Mouse (Mus musculus): ENCODE results near the gene Hsf5. TPM values are rescaled to one million over a fixed set of nuclear protein-coding genes. Genes with fewer than 3 reads are reported as not detected.

The Hsf5 gene
- polyA plus RNA-seq, 1 experiment from 2014 or later: 0.33 TPM

DNA sequence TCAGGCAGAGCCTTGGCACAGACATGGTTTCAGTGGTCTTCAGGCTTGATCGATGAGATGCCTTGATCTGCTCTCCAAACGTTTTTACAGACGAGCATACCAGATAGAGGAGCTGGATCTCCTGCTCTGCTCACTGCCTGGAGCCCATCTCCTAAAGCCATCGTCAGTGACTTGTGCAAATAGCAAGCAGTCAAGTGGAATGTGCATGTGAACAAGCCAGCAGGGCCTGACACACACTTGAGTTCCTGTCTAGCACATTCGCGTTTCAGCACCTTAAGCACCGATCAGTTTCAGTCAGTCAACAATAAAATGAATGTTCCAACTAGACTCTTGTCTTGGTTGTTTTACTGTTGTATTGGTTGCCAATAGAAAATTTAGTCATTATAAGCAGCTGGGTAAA is 42.3 kb downstream of the Hsf5 start:
- WGBS: 80% methylated on average over 7 of the region's 7 CpGs
- Histone ChIP-seq H3K4me2 (ENCODE audit: low read depth, low read length) (no peak overlapping the region), H3K9ac (replicated peaks; ENCODE audit: low read depth, low read length) (no peak overlapping the region), H3K4me3 (ENCODE audit: low read depth, low read length) (no peak overlapping the region), H3K27me3 (ENCODE audit: control insufficient read depth, insufficient read depth, low read length) (peaks cover 2% of the 10 kb centered on the region; the same call in 1 of the 2 replicates), H3K4me1 (ENCODE audit: control insufficient read depth, insufficient read depth, low read length) (no peaks in the 10 kb centered on the region), H3K36me3 (ENCODE audit: control insufficient read depth, insufficient read depth, low read length) (no peaks in the 10 kb centered on the region), H3K27ac (ENCODE audit: low read depth, low read length) (no peak overlapping the region), H3K9me3 (ENCODE audit: control insufficient read depth, low read length) (no peaks in the 10 kb centered on the region)
- ATAC-seq (ENCODE audit: low read depth): no peak

- Histone ChIP-seq H3K4me2 (ENCODE audit: low read depth, low read length) (peak within 1 kb of the TSS; percentile 53), H3K4me1 (ENCODE audit: control insufficient read depth, insufficient read depth, low read length) (no peaks in the 10 kb centered on the region), H3K9ac (replicated peaks; ENCODE audit: low read depth, low read length) (peak within 1 kb of the TSS; percentile 16; the same call in 1 of the 2 replicates), H3K27me3 (ENCODE audit: control insufficient read depth, insufficient read depth, low read length) (peaks cover 2% of the 10 kb centered on the region; the same call in 1 of the 2 replicates), H3K9me3 (ENCODE audit: control insufficient read depth, low read length) (no peaks in the 10 kb centered on the region), H3K36me3 (ENCODE audit: control insufficient read depth, insufficient read depth, low read length) (no peaks in the 10 kb centered on the region), H3K27ac (ENCODE audit: low read depth, low read length) (no peak within 1 kb of the TSS), H3K4me3 (ENCODE audit: low read depth, low read length) (peak within 1 kb of the TSS; percentile 20)
- under 1% methylated on average over 8 of the region's 8 CpGs for WGBS
- 0 out of 2 replicates have a peak, but pooled peaks have one; percentile 49 for ATAC-seq (ENCODE audit: low read depth)
Observed at GRCm38 (mm10) chr11:87662407-87662806, 45.4 kb downstream of the Hsf5 start, which contains the start of gene Rnf43. Gene Rnf43 (plus strand): TSS chr11:87662722.

- Histone ChIP-seq H3K4me1 (ENCODE audit: control insufficient read depth, insufficient read depth, low read length) (no peaks in the 10 kb centered on the region), H3K9ac (replicated peaks; ENCODE audit: low read depth, low read length) (0 out of 2 replicates have a peak overlapping the region, but pooled peaks have one; percentile 16), H3K27ac (ENCODE audit: low read depth, low read length) (no peak overlapping the region), H3K4me3 (ENCODE audit: low read depth, low read length) (peak overlapping the region; percentile 20), H3K36me3 (ENCODE audit: control insufficient read depth, insufficient read depth, low read length) (no peaks in the 10 kb centered on the region), H3K4me2 (ENCODE audit: low read depth, low read length) (peak overlapping the region; percentile 53), H3K27me3 (ENCODE audit: control insufficient read depth, insufficient read depth, low read length) (peaks cover 2% of the 10 kb centered on the region; the same call in 1 of the 2 replicates), H3K9me3 (ENCODE audit: control insufficient read depth, low read length) (no peaks in the 10 kb centered on the region)
- no peak for ATAC-seq (ENCODE audit: low read depth)
- 12% methylated on average over 14 of the region's 14 CpGs for WGBS
Observed at GRCm38 (mm10) chr11:87662822-87663221, 45.9 kb downstream of the Hsf5 start.

DNA sequence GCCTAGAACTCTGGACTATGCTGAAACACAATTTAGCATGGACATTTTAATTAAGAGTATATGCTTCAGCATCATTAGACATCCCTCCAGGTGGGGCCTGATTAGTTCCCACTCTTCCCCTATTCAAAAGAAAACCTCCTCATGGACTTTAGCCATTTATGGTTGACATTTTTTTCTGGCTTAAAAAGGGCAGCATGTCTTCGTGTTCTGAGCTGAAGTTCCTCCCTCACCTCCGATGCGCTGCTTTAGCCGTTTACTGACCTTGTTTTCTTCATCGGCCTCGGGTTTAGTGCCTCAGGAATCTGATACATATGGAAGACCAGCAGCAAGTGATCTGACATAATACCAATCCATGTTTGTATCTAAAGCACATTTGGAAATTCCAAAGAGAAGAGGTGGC is 47.0 kb downstream of the Hsf5 start:
- H3K27ac ChIP-seq (ENCODE audit: low read depth, low read length): no peak overlapping the region
- no peak overlapping the region for H3K9ac ChIP-seq (replicated peaks; ENCODE audit: low read depth, low read length)
- no peaks in the 10 kb centered on the region for H3K9me3 ChIP-seq (ENCODE audit: control insufficient read depth, low read length)
- no peak overlapping the region for H3K4me3 ChIP-seq (ENCODE audit: low read depth, low read length)
- H3K36me3 ChIP-seq (ENCODE audit: control insufficient read depth, insufficient read depth, low read length): no peaks in the 10 kb centered on the region
- no peak overlapping the region for H3K4me2 ChIP-seq (ENCODE audit: low read depth, low read length)
- H3K4me1 ChIP-seq (ENCODE audit: control insufficient read depth, insufficient read depth, low read length): no peaks in the 10 kb centered on the region
- whole genome bisulfite sequencing: 76% methylated on average over 6 of the region's 6 CpGs
- H3K27me3 ChIP-seq (ENCODE audit: control insufficient read depth, insufficient read depth, low read length): peaks cover 2% of the 10 kb centered on the region; the same call in 1 of the 2 replicates
- ATAC-seq (ENCODE audit: low read depth): no peak

GRCm38 (mm10) chr11:87664521-87664920 is 47.6 kb downstream of the Hsf5 start:
- no peak for ATAC-seq (ENCODE audit: low read depth)
- WGBS: 82% methylated on average over 12 of the region's 12 CpGs
- no peaks in the 10 kb centered on the region for H3K36me3 ChIP-seq (ENCODE audit: control insufficient read depth, insufficient read depth, low read length)
- peaks cover 2% of the 10 kb centered on the region; the same call in 1 of the 2 replicates for H3K27me3 ChIP-seq (ENCODE audit: control insufficient read depth, insufficient read depth, low read length)
- H3K4me1 ChIP-seq (ENCODE audit: control insufficient read depth, insufficient read depth, low read length): no peaks in the 10 kb centered on the region
- no peak overlapping the region for H3K27ac ChIP-seq (ENCODE audit: low read depth, low read length)
- no peaks in the 10 kb centered on the region for H3K9me3 ChIP-seq (ENCODE audit: control insufficient read depth, low read length)
- H3K9ac ChIP-seq (replicated peaks; ENCODE audit: low read depth, low read length): no peak overlapping the region
- H3K4me2 ChIP-seq (ENCODE audit: low read depth, low read length): no peak overlapping the region
- H3K4me3 ChIP-seq (ENCODE audit: low read depth, low read length): no peak overlapping the region

DNA sequence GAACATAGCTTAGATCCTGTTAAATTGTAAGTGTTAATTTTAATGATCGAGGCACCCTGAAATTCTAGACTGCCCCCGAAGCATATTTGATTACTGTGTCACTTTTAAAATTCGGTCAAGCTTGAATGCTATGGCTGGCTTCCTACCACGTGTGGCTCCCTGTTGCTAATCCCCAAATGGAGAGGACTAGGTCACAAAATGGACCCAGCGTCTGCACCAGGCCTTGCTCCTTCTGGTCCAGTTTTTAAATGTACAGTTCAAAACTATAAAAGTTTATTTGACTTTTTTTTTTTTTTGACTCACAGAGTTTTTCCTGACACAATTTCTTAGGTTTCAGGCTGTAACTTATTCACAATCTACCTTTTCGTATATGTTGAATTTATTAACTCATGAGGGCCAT is 48.3 kb downstream of the Hsf5 start:
- WGBS: 83% methylated on average over 6 of the region's 6 CpGs
- H3K27me3 ChIP-seq (ENCODE audit: control insufficient read depth, insufficient read depth, low read length): peaks cover 2% of the 10 kb centered on the region; the same call in 1 of the 2 replicates
- no peak overlapping the region for H3K9ac ChIP-seq (replicated peaks; ENCODE audit: low read depth, low read length)
- no peak overlapping the region for H3K27ac ChIP-seq (ENCODE audit: low read depth, low read length)
- no peaks in the 10 kb centered on the region for H3K9me3 ChIP-seq (ENCODE audit: control insufficient read depth, low read length)
- H3K36me3 ChIP-seq (ENCODE audit: control insufficient read depth, insufficient read depth, low read length): no peaks in the 10 kb centered on the region
- ATAC-seq (ENCODE audit: low read depth): no peak
- H3K4me2 ChIP-seq (ENCODE audit: low read depth, low read length): no peak overlapping the region
- H3K4me3 ChIP-seq (ENCODE audit: low read depth, low read length): no peak overlapping the region
- H3K4me1 ChIP-seq (ENCODE audit: control insufficient read depth, insufficient read depth, low read length): no peaks in the 10 kb centered on the region

DNA sequence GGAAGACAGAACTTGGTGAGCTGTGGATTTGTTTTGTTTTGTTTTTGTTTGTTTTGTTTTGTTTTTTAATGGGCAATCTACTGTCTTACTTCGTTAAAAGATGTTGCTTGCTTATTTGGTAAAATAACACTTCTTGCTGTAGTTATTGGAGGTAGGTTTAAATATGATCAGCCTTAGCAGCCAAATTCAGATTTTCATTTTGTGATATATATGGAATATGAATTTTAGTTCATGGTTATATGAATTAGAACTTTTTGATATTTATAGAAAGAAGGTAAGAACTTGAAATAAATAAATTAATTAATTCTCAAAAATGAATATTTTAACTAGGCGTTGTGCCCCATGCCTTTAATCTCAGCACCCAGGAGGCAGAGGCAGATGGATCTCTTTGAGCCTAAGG is 48.7 kb downstream of the Hsf5 start:
- Histone ChIP-seq H3K9ac (replicated peaks; ENCODE audit: low read depth, low read length) (no peak overlapping the region), H3K4me2 (ENCODE audit: low read depth, low read length) (no peak overlapping the region), H3K27ac (ENCODE audit: low read depth, low read length) (no peak overlapping the region), H3K36me3 (ENCODE audit: control insufficient read depth, insufficient read depth, low read length) (no peaks in the 10 kb centered on the region), H3K4me3 (ENCODE audit: low read depth, low read length) (no peak overlapping the region), H3K27me3 (ENCODE audit: control insufficient read depth, insufficient read depth, low read length) (peaks cover 2% of the 10 kb centered on the region; the same call in 1 of the 2 replicates), H3K4me1 (ENCODE audit: control insufficient read depth, insufficient read depth, low read length) (no peaks in the 10 kb centered on the region), H3K9me3 (ENCODE audit: control insufficient read depth, low read length) (no peaks in the 10 kb centered on the region)
- ATAC-seq (ENCODE audit: low read depth): no peak
- 87% methylated on average over 2 of the region's 2 CpGs for WGBS

- Histone ChIP-seq H3K9me3 (ENCODE audit: control insufficient read depth, low read length) (no peaks in the 10 kb centered on the region), H3K4me1 (ENCODE audit: control insufficient read depth, insufficient read depth, low read length) (no peaks in the 10 kb centered on the region), H3K4me2 (ENCODE audit: low read depth, low read length) (no peak overlapping the region), H3K36me3 (ENCODE audit: control insufficient read depth, insufficient read depth, low read length) (no peaks in the 10 kb centered on the region), H3K9ac (replicated peaks; ENCODE audit: low read depth, low read length) (no peak overlapping the region), H3K4me3 (ENCODE audit: low read depth, low read length) (no peak overlapping the region), H3K27ac (ENCODE audit: low read depth, low read length) (no peak overlapping the region), H3K27me3 (ENCODE audit: control insufficient read depth, insufficient read depth, low read length) (peaks cover 2% of the 10 kb centered on the region; the same call in 1 of the 2 replicates)
- ATAC-seq (ENCODE audit: low read depth): no peak
- 81% methylated on average over 12 of the region's 12 CpGs for WGBS
Observed at GRCm38 (mm10) chr11:87666256-87667035, 49.5 kb downstream of the Hsf5 start.
